Mouse (Mus musculus) ES-E14 (cell line): Measurements from ENCODE around the gene Lamb2.

Experiments used
- CHD2 ChIP-seq: IDR thresholded peaks from 2 replicates; pipeline ENCODE4 v1.6.1; 2014; ENCODE audit warnings: mild to moderate bottlenecking, low read depth, low read length, inconsistent platforms
- HCFC1 ChIP-seq: IDR thresholded peaks from 2 replicates; pipeline ENCODE4 v1.6.1; 2012; ENCODE audit warnings: low read length, inconsistent platforms, borderline replicate concordance; ENCODE audit not compliant: insufficient read depth
- ZC3H11A ChIP-seq: IDR thresholded peaks from 2 replicates; pipeline ENCODE4 v1.6.1; 2012; ENCODE audit warnings: low read depth, mild to moderate bottlenecking, inconsistent platforms, low read length, borderline replicate concordance
- ZNF384 ChIP-seq: IDR thresholded peaks from 2 replicates; pipeline ENCODE4 v1.6.1; 2012; ENCODE audit warnings: low read depth, low read length, inconsistent platforms

GRCm38 (mm10) chr9:108489215-108489614, 9.7 kb downstream of the Lamb2 start:
- TF ChIP-seq ZNF384 (no peak), CHD2 (no peak), HCFC1 (no peak), ZC3H11A (no peak)
